Mouse (Mus musculus): ENCODE data around the gene Slc26a9. TPM values are rescaled to one million over a fixed set of nuclear protein-coding genes. Genes with fewer than 3 reads are reported as not detected.

Slc26a9 gene
- total RNA-seq, 2 experiments from 2014 or later, result 0.07 to 0.15 TPM

DNA sequence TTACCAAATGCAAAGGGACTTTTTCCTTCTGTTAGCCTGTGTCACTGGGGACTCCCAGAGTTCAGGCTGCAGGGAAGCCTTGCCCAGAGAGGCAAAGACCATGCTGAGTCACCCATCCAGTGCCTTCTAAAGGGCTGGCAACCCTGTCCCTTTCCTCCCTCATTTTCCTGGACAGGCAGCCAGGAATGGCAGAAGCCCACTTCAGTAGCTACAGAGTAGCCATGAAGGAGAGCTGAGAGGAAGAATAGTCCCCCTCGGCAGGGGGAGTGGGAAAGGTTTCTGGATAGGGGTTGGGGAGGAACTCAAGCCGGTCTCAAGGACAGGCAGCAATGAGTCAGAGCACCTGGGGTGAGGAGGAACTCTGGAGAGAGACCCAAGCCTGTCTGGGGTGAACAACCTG, 3.9 kb downstream of the Slc26a9 start:
- no peak for TF ChIP-seq CTCF (conservative IDR thresholded peaks at IDR 0.05)
- no peak for DNase-seq (ENCODE audit: low spot score in 2 of 2)
- H3K27ac ChIP-seq, result no peak overlapping the region
- no peak overlapping the region for H3K4me3 ChIP-seq

DNA sequence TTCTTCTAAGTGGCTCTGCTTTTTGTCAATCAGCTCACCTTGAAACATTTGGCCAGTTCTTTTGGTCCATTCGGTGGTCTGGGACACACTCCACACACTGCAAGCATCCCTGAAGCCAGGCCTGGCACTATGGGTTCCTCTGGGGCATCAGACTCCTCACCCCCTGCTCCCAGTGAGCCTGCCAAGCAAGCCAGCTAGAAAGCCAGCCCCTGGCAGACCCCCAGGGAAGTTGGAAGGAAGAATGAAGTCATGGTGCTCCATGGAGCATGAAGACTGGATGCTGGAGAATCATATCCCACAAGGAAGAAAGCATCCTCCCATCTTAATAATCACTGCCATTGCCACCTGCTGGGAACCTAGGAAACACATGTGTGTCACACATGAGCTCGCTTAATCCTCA, 4.8 kb downstream of the Slc26a9 start:
- no peak overlapping the region for H3K4me3 ChIP-seq
- no peak for DNase-seq (ENCODE audit: low spot score in 2 of 2)
- no peak overlapping the region for H3K27ac ChIP-seq
- TF ChIP-seq CTCF (conservative IDR thresholded peaks at IDR 0.05), result no peak

DNA sequence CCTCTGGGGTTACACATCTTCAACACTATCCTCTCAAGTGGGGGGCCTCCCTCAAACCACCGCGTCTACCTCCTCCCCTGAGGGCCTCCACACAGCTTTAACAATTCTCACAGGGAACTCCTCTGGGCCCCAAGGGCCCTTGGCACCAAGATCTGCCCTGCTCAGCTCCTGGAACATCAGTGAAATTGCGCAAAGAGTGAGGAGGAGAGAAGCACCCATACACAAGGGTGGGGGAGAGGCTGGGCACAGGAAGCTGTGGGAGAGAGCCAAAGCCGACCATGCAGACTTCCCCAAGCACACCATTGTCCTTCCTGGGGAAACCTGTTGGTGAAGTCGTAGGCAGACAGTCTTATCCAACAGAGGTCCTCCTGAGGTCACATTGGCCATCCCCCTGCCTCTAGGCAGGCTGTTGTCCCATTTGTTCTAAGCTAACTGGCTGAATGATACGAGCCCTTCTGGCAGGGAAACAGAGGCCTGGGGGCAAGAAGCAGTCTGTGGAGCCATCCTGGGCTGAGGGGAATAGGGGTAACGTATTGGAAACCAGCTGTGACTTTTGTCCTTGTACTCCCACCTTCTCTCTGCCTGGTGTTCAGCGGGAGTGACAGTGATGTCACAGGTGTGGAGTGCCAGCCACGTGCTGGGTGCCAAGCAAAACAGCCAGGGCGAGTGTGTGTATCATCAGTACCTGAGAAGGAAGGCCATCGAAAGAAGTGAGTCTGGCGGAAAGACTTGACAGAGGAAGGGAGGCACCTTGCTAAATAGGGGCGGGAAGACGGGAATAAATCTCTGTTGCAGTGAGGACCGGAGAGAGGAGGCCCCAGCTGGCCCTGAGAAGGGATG, 6.1 kb downstream of the Slc26a9 start:
- H3K27ac ChIP-seq, result no peak overlapping the region
- TF ChIP-seq CTCF (conservative IDR thresholded peaks at IDR 0.05), result no peak
- H3K4me3 ChIP-seq, result no peak overlapping the region
- no peak for DNase-seq (ENCODE audit: low spot score in 2 of 2)

DNA sequence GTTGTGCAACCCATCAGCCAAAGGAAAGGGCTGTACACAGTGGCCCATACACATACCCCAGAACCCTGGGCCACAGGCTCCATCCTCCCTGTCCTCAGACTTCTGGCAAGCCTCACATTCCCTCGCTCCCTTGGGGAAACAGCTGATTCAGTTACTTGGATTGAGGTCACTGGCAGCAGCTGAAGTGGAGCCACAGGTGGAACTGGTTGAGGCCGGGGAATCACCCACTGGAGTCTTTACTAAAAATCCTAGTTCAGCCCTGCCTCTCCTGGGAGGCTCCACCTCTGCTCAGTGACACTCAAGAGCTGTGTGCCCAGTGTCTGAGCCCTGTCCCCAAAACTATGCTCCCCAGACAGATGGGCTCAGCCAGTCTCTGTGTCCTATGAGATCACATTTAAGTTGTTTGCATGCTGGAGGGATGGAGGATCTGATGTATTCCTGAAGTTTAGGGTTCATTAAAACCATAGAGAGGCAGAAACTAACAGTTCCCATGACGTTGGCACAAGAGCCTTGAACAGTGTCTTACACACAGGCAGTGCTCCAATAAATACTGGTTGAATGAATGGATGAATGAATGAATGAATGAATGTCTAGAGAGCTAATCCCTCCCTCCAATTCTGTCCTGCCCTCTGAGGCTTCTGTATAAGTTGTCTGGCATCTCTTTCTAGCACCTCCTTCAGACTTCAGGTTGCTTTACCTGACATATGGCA, 7.5 kb downstream of the Slc26a9 start:
- H3K27ac ChIP-seq, result no peak overlapping the region
- H3K4me3 ChIP-seq, result no peak overlapping the region
- TF ChIP-seq CTCF (conservative IDR thresholded peaks at IDR 0.05), result no peak
- no peak for DNase-seq (ENCODE audit: low spot score in 2 of 2)

DNA sequence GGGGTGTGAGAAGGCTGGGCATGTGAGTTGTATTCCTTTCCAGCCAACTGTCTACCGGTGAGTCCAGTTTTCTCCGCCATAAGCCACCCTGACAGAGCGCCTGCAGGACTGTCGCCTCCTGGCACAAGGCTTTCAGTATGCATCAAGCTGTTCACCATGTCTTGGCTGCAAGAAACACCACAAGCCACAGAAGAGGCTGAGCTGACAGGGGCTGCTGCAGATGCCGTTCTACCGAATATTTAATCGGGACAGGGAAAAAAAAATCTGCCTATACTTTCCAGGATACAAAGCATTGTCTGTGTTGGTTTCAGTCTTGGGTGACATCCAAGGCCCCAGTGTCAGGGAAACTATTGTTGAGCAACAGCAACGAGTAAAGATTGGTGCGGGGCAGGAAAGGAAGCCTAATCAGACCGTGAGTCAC, 8.1 kb downstream of the Slc26a9 start:
- TF ChIP-seq CTCF (conservative IDR thresholded peaks at IDR 0.05), result no peak
- Histone ChIP-seq H3K27ac (no peak overlapping the region), H3K4me3 (no peak overlapping the region)
- no peak for DNase-seq (ENCODE audit: low spot score in 2 of 2)

DNA sequence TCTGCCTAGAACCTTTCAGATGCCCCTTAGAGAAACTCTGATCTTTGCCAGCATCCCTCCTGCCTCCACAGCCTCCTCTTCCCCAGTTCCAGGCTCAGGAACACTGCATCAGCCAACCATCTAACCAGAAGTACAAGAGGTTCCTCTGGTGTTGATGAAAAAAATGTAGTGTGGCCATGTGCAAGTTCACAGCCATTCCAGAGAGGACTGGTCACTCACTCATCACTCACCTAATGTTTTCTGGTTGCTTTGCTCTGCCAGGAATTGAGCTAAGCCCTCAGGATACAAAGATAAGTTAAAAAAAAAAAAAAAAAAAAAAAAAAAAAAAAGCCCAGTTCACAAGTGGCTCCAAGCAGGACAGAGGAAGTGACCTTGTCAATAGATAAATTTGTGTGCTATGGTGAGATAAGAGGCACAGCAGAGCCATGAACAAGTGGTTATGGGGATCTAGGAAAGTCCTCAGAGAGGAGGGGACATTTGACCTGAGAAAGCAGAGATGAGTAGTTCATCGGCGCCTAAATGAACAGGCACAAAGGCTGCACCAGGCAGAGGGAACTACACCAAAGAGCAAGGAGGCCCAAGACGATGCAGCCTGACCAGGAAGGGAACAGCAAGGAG, 10.5 kb downstream of the Slc26a9 start:
- no peak for DNase-seq (ENCODE audit: low spot score in 2 of 2)
- Histone ChIP-seq H3K27ac (no peak overlapping the region), H3K4me3 (no peak overlapping the region)
- no peak for TF ChIP-seq CTCF (conservative IDR thresholded peaks at IDR 0.05)

DNA sequence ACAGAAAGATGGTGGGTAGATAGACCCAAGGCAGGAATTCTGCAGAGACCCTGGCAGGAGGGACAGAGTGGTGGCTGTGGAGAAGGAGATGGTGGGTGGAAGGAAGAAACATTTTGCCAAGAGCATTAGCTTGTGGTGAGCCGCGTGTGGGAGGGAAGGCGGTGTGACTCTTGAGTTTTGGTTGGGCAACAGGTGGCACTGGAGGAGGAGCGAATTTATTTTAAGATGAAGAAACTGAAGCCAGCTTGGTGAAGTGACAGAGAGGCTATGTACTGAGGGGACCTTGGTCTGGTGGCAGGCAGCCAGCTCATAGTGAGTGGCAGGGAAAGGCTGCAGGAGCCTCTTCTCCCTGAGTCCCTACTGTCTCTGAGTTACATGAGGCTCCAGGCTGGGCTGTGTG, 11.1 kb downstream of the Slc26a9 start:
- Histone ChIP-seq H3K27ac (no peak overlapping the region), H3K4me3 (no peak overlapping the region)
- peak; percentile 17 to 67 for DNase-seq (ENCODE audit: low spot score in 2 of 2)
- no peak for TF ChIP-seq CTCF (conservative IDR thresholded peaks at IDR 0.05)

DNA sequence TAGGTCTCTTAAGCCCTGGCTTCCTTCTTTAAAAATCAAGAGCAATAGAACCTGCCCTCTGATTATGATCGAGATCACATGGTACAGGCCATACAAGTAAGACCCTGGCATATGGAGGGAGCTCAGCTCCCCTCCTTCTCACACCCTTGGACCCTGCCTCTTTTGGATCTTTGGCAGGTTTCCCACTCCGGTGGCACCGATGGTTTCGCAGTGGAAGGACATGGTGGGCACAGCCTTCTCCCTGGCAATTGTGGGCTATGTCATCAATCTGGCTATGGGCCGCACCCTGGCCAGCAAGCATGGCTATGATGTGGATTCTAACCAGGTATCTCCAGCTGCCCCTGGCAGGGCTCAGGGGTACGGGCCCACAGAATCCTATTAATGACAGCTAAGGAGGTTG, 13.4 kb downstream of the Slc26a9 start:
- TF ChIP-seq CTCF (conservative IDR thresholded peaks at IDR 0.05), result no peak
- no peak overlapping the region for H3K4me3 ChIP-seq
- no peak overlapping the region for H3K27ac ChIP-seq
- DNase-seq (ENCODE audit: low spot score in 2 of 2), result no peak

DNA sequence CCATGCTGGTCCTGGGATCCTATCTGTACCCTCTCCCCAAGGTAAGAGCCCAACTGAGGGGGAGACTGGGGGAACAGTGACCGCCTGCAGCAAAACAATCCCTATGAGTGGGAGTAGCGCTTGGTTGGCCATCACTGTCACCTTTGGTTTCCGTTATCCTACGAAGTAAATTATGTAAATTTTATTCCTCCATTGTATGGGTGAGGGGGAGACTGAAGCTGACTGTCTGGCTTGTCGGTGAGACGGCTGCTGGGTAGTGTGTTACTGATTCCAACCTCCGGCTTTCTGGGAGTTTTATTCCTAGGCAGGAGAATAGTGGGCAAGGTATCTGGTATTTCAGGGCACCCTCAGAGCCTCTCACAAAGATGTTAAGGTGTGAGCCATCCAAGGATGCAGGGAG, 15.0 kb downstream of the Slc26a9 start:
- no peak for TF ChIP-seq CTCF (conservative IDR thresholded peaks at IDR 0.05)
- H3K4me3 ChIP-seq, result no peak overlapping the region

DNA sequence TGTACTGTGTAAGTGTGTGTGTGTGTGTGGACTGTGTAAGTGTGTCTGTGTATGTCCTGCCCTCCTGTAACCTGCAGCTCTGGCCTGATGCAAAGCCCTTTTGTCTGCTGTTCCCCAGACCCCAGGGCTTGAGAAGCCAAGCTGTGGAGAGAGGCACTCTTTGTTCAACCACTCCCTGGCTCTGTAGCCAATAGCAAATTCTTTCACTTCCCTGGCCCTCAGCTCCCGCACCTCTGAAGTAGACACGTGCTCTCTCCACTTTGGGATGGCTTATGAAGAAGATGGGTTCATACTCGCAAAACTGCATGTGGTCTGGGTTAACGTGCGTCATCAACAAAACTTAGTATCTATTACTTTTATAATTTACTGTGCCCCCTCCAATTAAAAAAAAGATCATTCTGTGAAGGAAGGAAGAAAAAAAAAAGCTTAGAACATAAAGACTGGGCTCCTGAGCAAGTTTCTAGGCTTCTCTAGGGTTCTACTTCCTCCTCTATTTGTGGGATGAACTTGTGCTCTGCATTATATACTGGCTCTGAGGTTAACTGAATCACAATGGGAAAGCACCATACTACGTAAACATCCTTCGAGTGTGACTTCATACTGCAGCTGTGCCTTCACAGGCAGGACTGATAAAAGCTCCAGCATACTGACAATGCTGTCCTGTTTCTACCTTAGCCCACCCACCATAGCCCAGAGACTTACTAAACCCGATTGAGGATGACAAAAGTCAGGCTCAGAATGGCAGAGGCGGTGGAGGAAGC, 16.0 kb downstream of the Slc26a9 start:
- H3K27ac ChIP-seq, result no peak overlapping the region
- no peak for TF ChIP-seq CTCF (conservative IDR thresholded peaks at IDR 0.05)
- no peak for DNase-seq (ENCODE audit: low spot score in 2 of 2)
- no peak overlapping the region for H3K4me3 ChIP-seq

More for the DNA sequence above, 15.0 kb downstream of the Slc26a9 start:
- H3K27ac ChIP-seq, result no peak overlapping the region
- DNase-seq (ENCODE audit: low spot score in 2 of 2), result no peak

DNA sequence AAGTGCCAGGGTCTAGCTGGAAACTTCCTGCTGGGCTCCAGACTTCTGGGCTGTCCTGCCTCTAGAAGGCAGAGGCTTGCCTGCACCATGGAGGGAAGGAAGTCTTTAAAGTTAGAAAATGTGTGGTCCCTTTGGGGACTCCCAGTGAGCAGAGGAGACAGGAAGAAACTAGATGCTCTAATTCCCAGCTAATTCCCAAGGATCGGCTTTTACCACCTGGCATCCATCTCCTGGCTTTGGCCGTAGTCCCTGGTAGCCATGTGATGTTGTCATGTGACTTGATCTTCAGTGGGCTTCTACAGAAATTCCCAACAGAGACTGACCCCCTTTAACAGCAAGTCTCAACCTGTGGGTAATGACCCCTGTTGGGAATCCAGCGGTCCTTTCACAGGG, 16.6 kb downstream of the Slc26a9 start:
- DNase-seq (ENCODE audit: low spot score in 2 of 2), result no peak
- H3K27ac ChIP-seq, result no peak overlapping the region
- H3K4me3 ChIP-seq, result no peak overlapping the region
- TF ChIP-seq CTCF (conservative IDR thresholded peaks at IDR 0.05), result no peak

DNA sequence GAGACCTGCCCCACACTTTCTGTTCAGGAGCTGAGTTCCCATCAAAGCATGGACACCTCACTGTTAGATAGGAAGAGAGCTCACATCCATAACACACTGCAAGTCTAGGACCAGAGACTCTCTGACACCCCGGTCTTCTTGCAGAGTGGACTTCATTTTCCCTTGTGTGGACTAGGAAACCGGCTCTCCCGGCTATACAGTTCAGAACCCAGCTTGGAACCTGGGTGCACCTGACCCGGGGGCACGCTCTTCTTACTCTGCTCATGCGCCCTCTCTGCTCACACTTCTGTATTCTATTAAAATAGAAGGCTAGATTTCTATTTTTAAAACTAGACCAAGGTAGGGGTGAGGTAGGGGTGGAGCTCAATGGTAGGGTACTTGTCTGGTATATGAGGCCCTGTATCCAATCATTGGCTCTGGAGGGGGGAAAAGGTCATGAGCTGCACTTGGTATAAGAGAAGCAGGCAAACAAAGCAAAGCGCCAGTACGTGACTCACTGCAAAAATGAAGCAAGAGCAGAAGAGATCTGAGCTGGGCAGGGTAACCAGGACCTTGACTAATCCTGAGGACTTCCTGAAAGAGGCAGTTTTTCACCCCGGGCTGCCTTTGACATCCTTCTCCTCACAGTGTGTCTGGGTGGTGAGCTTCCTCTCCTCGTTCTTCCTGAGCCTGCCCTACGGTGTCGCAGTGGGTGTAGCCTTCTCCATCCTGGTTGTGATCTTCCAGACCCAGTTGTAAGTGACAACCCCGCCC, 17.4 kb downstream of the Slc26a9 start:
- H3K4me3 ChIP-seq, result no peak overlapping the region
- no peak for TF ChIP-seq CTCF (conservative IDR thresholded peaks at IDR 0.05)

More for the DNA sequence above, 17.4 kb downstream of the Slc26a9 start:
- no peak overlapping the region for H3K27ac ChIP-seq
- DNase-seq (ENCODE audit: low spot score in 2 of 2), result no peak

All from layer of hippocampus, adult 2 months (tissue).